Mouse (Mus musculus): Measurements from ENCODE around the gene Sh2d7. TPM values are rescaled to one million over a fixed set of nuclear protein-coding genes. Genes with fewer than 3 reads are reported as not detected.

Sh2d7 gene
- polyA plus RNA-seq, 1 experiment from 2014 or later = 0.20 TPM

DNA sequence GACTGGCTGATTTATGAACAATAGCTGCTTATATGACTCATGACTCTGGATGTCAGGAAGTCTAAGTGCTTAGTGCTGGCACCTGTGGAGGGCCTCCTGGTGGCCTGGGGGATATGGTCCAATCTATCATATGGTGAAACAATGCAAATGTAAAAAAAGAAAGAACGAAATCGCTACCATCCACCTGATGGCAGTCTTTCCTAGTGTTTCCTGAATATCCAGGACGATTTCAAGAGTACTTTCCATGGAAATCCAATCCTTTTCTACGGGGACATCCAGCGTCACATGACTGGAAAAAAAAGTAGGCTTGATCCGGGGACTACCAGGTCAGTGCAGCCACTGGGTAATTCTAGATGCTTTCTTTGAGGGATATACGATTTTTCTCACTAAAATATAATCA lies 11.1 kb upstream of the Sh2d7 start:
- WGBS = 68% methylated on average over 7 of the region's 7 CpGs
- no peaks in the 10 kb centered on the region for H3K9me3 ChIP-seq
- no peaks in the 10 kb centered on the region for H3K4me1 ChIP-seq
- no peaks in the 10 kb centered on the region for H3K36me3 ChIP-seq
- H3K4me3 ChIP-seq = no peak overlapping the region
- H3K9ac ChIP-seq = no peak overlapping the region
- no peak for ATAC-seq (ENCODE audit: insufficient number of reproducible peaks, insufficient read depth, low FRiP score, low TSS enrichment)
- no peaks in the 10 kb centered on the region for H3K27me3 ChIP-seq
- H3K27ac ChIP-seq = no peak overlapping the region
- H3K4me2 ChIP-seq (replicated peaks) = no peak overlapping the region

GRCm38 (mm10) chr9:54529950-54530349 lies 8.8 kb upstream of the Sh2d7 start:
- 77% methylated on average over 2 of the region's 2 CpGs for WGBS
- Histone ChIP-seq H3K27me3 (no peaks in the 10 kb centered on the region), H3K9me3 (no peaks in the 10 kb centered on the region), H3K36me3 (no peaks in the 10 kb centered on the region), H3K4me2 (replicated peaks) (no peak overlapping the region), H3K27ac (no peak overlapping the region), H3K4me1 (peaks cover 7% of the 10 kb centered on the region; the same call in 1 of the 2 replicates), H3K4me3 (no peak overlapping the region), H3K9ac (no peak overlapping the region)
- no peak for ATAC-seq (ENCODE audit: insufficient number of reproducible peaks, insufficient read depth, low FRiP score, low TSS enrichment)

DNA sequence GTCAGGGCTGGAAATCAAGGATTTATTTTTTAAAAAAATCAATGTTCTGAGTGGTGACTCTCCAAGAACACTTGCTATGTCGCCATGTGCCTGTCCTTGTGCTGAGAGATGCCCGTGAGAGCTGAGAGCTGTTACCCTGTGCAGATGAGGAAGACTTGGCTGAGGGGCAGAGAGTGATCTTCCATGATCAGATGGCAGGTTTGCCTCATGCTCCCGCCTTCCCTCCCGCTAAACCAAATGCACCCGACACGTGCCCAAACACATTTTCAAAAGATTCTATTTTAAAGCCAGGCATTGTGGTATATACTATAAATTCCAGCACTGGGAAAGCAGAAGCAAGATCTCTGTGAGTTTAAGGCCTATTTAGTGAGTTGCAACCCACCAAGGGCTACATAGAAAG lies 7.9 kb upstream of the Sh2d7 start:
- no peak for ATAC-seq (ENCODE audit: insufficient number of reproducible peaks, insufficient read depth, low FRiP score, low TSS enrichment)
- Histone ChIP-seq H3K4me3 (no peak overlapping the region), H3K36me3 (no peaks in the 10 kb centered on the region), H3K9me3 (no peaks in the 10 kb centered on the region), H3K9ac (no peak overlapping the region), H3K4me1 (peaks cover 7% of the 10 kb centered on the region; the same call in 1 of the 2 replicates), H3K27me3 (no peaks in the 10 kb centered on the region), H3K4me2 (replicated peaks) (no peak overlapping the region), H3K27ac (no peak overlapping the region)
- 83% methylated on average over 6 of the region's 6 CpGs for WGBS

GRCm38 (mm10) chr9:54531421-54531820 lies 7.4 kb upstream of the Sh2d7 start:
- no peak overlapping the region for H3K4me2 ChIP-seq (replicated peaks)
- ATAC-seq (ENCODE audit: insufficient number of reproducible peaks, insufficient read depth, low FRiP score, low TSS enrichment) = no peak
- no peaks in the 10 kb centered on the region for H3K9me3 ChIP-seq
- H3K4me3 ChIP-seq = no peak overlapping the region
- no peaks in the 10 kb centered on the region for H3K27me3 ChIP-seq
- no peaks in the 10 kb centered on the region for H3K36me3 ChIP-seq
- H3K9ac ChIP-seq = no peak overlapping the region
- peaks cover 7% of the 10 kb centered on the region; the same call in 1 of the 2 replicates for H3K4me1 ChIP-seq
- H3K27ac ChIP-seq = no peak overlapping the region

DNA sequence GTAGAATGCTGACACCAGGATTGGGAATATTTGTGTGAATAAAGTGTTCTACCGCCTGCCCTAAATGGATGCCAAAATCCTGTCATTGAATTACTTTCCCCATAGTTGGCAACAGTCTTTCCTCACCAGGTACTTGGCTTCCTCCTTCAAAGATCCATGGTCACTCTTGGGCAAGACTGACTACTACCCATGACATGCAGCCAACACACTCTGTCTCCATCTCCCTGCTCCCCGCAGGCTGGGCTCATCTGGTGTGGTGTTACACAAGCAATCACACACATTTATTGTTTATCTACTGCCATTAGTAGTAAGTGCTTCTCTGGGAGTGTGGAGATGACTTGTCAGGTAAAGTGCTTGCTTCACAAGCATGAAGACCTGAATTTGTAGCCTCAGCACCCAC lies 5.9 kb upstream of the Sh2d7 start:
- H3K27ac ChIP-seq = no peak overlapping the region
- H3K4me2 ChIP-seq (replicated peaks) = no peak overlapping the region
- H3K36me3 ChIP-seq = no peaks in the 10 kb centered on the region
- H3K9me3 ChIP-seq = no peaks in the 10 kb centered on the region
- ATAC-seq (ENCODE audit: insufficient number of reproducible peaks, insufficient read depth, low FRiP score, low TSS enrichment) = no peak
- H3K4me1 ChIP-seq = peaks cover 7% of the 10 kb centered on the region; the same call in 1 of the 2 replicates
- H3K27me3 ChIP-seq = no peaks in the 10 kb centered on the region
- H3K9ac ChIP-seq = no peak overlapping the region
- 95% methylated on average over 2 of the region's 2 CpGs for WGBS
- no peak overlapping the region for H3K4me3 ChIP-seq

DNA sequence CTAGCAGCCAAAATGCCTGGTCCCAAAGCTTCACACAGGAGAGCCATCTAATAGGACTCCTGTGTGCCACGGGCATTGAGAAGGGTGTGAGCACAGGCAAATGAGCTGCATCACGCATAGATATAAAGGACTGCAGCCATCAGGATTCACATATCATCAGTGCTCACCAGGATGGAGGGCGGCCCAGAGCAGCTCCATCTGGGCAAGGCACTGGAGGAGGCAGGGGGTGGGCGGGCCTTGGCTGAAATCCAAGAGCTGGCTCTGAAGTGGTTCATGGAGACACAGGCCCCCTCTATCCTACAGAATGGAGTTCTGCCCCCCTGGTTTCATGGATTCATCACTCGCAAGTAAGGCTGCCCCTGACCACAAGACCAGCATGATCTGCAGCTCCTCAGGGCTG lies 4.8 kb upstream of the Sh2d7 start:
- Histone ChIP-seq H3K4me1 (peaks cover 7% of the 10 kb centered on the region; the same call in 1 of the 2 replicates), H3K27ac (no peak overlapping the region), H3K36me3 (no peaks in the 10 kb centered on the region), H3K9ac (no peak overlapping the region), H3K9me3 (no peaks in the 10 kb centered on the region), H3K27me3 (no peaks in the 10 kb centered on the region), H3K4me2 (replicated peaks) (no peak overlapping the region), H3K4me3 (no peak overlapping the region)
- no peak for ATAC-seq (ENCODE audit: insufficient number of reproducible peaks, insufficient read depth, low FRiP score, low TSS enrichment)
- WGBS = 60% methylated on average over 5 of the region's 5 CpGs

GRCm38 (mm10) chr9:54536236-54536635 lies 2.5 kb upstream of the Sh2d7 start:
- 82% methylated on average over 7 of the region's 7 CpGs for WGBS

GRCm38 (mm10) chr9:54537030-54537429 lies 1.8 kb upstream of the Sh2d7 start:
- Histone ChIP-seq H3K4me2 (replicated peaks) (no peak overlapping the region), H3K27me3 (no peaks in the 10 kb centered on the region), H3K27ac (no peak overlapping the region), H3K9me3 (no peaks in the 10 kb centered on the region), H3K36me3 (no peaks in the 10 kb centered on the region), H3K4me3 (no peak overlapping the region), H3K4me1 (peaks cover 7% of the 10 kb centered on the region; the same call in 1 of the 2 replicates), H3K9ac (no peak overlapping the region)
- 50% methylated on average over 4 of the region's 4 CpGs for WGBS
- ATAC-seq (ENCODE audit: insufficient number of reproducible peaks, insufficient read depth, low FRiP score, low TSS enrichment) = no peak

More at GRCm38 (mm10) chr9:54536236-54536635, 2.5 kb upstream of the Sh2d7 start:
- Histone ChIP-seq H3K4me2 (replicated peaks) (no peak overlapping the region), H3K27me3 (no peaks in the 10 kb centered on the region), H3K27ac (no peak overlapping the region), H3K4me1 (peaks cover 7% of the 10 kb centered on the region; the same call in 1 of the 2 replicates), H3K4me3 (no peak overlapping the region), H3K36me3 (no peaks in the 10 kb centered on the region), H3K9me3 (no peaks in the 10 kb centered on the region), H3K9ac (no peak overlapping the region)
- no peak for ATAC-seq (ENCODE audit: insufficient number of reproducible peaks, insufficient read depth, low FRiP score, low TSS enrichment)

GRCm38 (mm10) chr9:54537480-54537879 lies 1.3 kb upstream of the Sh2d7 start:
- H3K36me3 ChIP-seq = no peaks in the 10 kb centered on the region
- H3K27me3 ChIP-seq = no peaks in the 10 kb centered on the region
- H3K27ac ChIP-seq = no peak overlapping the region
- 85% methylated on average over 3 of the region's 3 CpGs for WGBS
- H3K4me2 ChIP-seq (replicated peaks) = no peak overlapping the region
- no peaks in the 10 kb centered on the region for H3K9me3 ChIP-seq
- H3K9ac ChIP-seq = no peak overlapping the region
- H3K4me3 ChIP-seq = no peak overlapping the region
- ATAC-seq (ENCODE audit: insufficient number of reproducible peaks, insufficient read depth, low FRiP score, low TSS enrichment) = no peak
- H3K4me1 ChIP-seq = peaks cover 7% of the 10 kb centered on the region; the same call in 1 of the 2 replicates

GRCm38 (mm10) chr9:54538244-54538643 lies 540 bp upstream of the Sh2d7 start:
- WGBS = 95% methylated on average over 3 of the region's 3 CpGs
- H3K4me3 ChIP-seq = no peak overlapping the region
- no peak overlapping the region for H3K4me2 ChIP-seq (replicated peaks)
- no peaks in the 10 kb centered on the region for H3K9me3 ChIP-seq
- no peaks in the 10 kb centered on the region for H3K27me3 ChIP-seq
- no peaks in the 10 kb centered on the region for H3K36me3 ChIP-seq
- H3K4me1 ChIP-seq = peaks cover 7% of the 10 kb centered on the region; the same call in 1 of the 2 replicates
- ATAC-seq (ENCODE audit: insufficient number of reproducible peaks, insufficient read depth, low FRiP score, low TSS enrichment) = no peak
- H3K9ac ChIP-seq = no peak overlapping the region
- no peak overlapping the region for H3K27ac ChIP-seq

GRCm38 (mm10) chr9:54540801-54541200 lies 2.0 kb downstream of the Sh2d7 start:
- Histone ChIP-seq H3K4me3 (no peak overlapping the region), H3K4me2 (replicated peaks) (no peak overlapping the region), H3K27ac (no peak overlapping the region), H3K27me3 (no peaks in the 10 kb centered on the region), H3K9ac (no peak overlapping the region), H3K4me1 (no peaks in the 10 kb centered on the region), H3K9me3 (no peaks in the 10 kb centered on the region), H3K36me3 (no peaks in the 10 kb centered on the region)
- WGBS = 76% methylated on average over 5 of the region's 5 CpGs
- ATAC-seq (ENCODE audit: insufficient number of reproducible peaks, insufficient read depth, low FRiP score, low TSS enrichment) = no peak

- Histone ChIP-seq H3K4me2 (replicated peaks) (no peak overlapping the region), H3K27ac (no peak overlapping the region), H3K9ac (no peak overlapping the region), H3K36me3 (no peaks in the 10 kb centered on the region), H3K9me3 (no peaks in the 10 kb centered on the region), H3K4me3 (no peak overlapping the region), H3K27me3 (no peaks in the 10 kb centered on the region), H3K4me1 (no peaks in the 10 kb centered on the region)
- WGBS = 76% methylated on average over 9 of the region's 9 CpGs
- no peak for ATAC-seq (ENCODE audit: insufficient number of reproducible peaks, insufficient read depth, low FRiP score, low TSS enrichment)
Observed at GRCm38 (mm10) chr9:54544212-54544953, 5.6 kb downstream of the Sh2d7 start.
